Mouse (Mus musculus) C2C12 (cell line): ENCODE data around the gene Fxyd5. TPM values are rescaled to one million over a fixed set of nuclear protein-coding genes. Genes with fewer than 3 reads are reported as not detected.

Source experiments
- H3K27me3 ChIP-seq: one replicate; pipeline ENCODE4 v1.6.1; 2011; ENCODE audit not compliant: control insufficient read depth, insufficient read depth, insufficient read length
- H3K36me3 ChIP-seq: one replicate; pipeline ENCODE4 v1.6.1; 2011; ENCODE audit not compliant: control insufficient read depth, insufficient read depth
- H3K4me3 ChIP-seq: one replicate; pipeline ENCODE4 v1.5.1; 2011; ENCODE audit warnings: mild to moderate bottlenecking, control low read depth; ENCODE audit not compliant: poor library complexity, insufficient read depth, severe bottlenecking
- H3K79me2 ChIP-seq: one replicate; pipeline ENCODE4 v1.6.1; 2011; ENCODE audit not compliant: control insufficient read depth, insufficient read depth
- H3K79me3 ChIP-seq: one replicate; pipeline ENCODE4 v1.6.1; 2011; ENCODE audit warnings: low read depth, control low read depth
- H3ac ChIP-seq: one replicate; pipeline ENCODE3; 2011; ENCODE audit warnings: low read depth; ENCODE audit not compliant: control insufficient read depth, insufficient read length
- CEBPB ChIP-seq: IDR thresholded peaks from one replicate; pipeline ENCODE4 v1.6.1; 2011; ENCODE audit warnings: low read depth, mild to moderate bottlenecking, control low read depth, moderate library complexity
- CTCF ChIP-seq: IDR thresholded peaks from one replicate; pipeline ENCODE4 v1.5.1; 2011; ENCODE audit not compliant: control insufficient read depth, insufficient read depth, insufficient read length
- FOSL1 ChIP-seq: IDR thresholded peaks from one replicate; pipeline ENCODE4 v1.8.0; 2011; ENCODE audit warnings: mild to moderate bottlenecking, low read length; ENCODE audit not compliant: poor library complexity, insufficient read depth, severe bottlenecking
- MAX ChIP-seq: IDR thresholded peaks from one replicate; pipeline ENCODE4 v1.6.1; 2011; ENCODE audit warnings: mild to moderate bottlenecking, control low read depth
- MYOD1 ChIP-seq: IDR thresholded peaks from one replicate; pipeline ENCODE4 v1.6.1; 2011; ENCODE audit warnings: low read depth; ENCODE audit not compliant: control insufficient read depth, insufficient read length
- MYOG ChIP-seq: IDR thresholded peaks from one replicate; pipeline ENCODE4 v1.6.1; 2011; ENCODE audit not compliant: control insufficient read depth, insufficient read length; ENCODE audit errors: extremely low read depth
- USF1 ChIP-seq: IDR thresholded peaks from one replicate; pipeline ENCODE4 v1.6.1; 2011; ENCODE audit warnings: low read depth, mild to moderate bottlenecking, control low read depth, moderate library complexity
- polyA plus RNA-seq: library from polyadenylated mRNA; unstranded; fragments of >200 nt; fragmentation: generic; extraction: Trizol; gene quantifications from one replicate; pipeline ENCODE4 v1.2.1, GENCODE M21; 2012; ENCODE audit warnings: missing spikeins

Gene Fxyd5
- polyA plus RNA-seq, 1 experiment = 103 TPM

GRCm38 (mm10) chr7:31041662-31042315 is 492 bp downstream of the Fxyd5 start:
- H3K27me3 ChIP-seq = no peaks in the 10 kb centered on the region
- no peaks in the 10 kb centered on the region for H3K79me2 ChIP-seq
- TF ChIP-seq MYOD1 = no peak
- TF ChIP-seq CEBPB = no peak
- no peak for TF ChIP-seq MYOG
- no peak for TF ChIP-seq CTCF
- TF ChIP-seq FOSL1 = no peak
- no peak for TF ChIP-seq USF1
- no peak for TF ChIP-seq MAX
- no peaks in the 10 kb centered on the region for H3K36me3 ChIP-seq
- peak overlapping the region; percentile 68 for H3ac ChIP-seq
- H3K4me3 ChIP-seq = peak overlapping the region; percentile 37
- H3K79me3 ChIP-seq = no peaks in the 10 kb centered on the region

DNA sequence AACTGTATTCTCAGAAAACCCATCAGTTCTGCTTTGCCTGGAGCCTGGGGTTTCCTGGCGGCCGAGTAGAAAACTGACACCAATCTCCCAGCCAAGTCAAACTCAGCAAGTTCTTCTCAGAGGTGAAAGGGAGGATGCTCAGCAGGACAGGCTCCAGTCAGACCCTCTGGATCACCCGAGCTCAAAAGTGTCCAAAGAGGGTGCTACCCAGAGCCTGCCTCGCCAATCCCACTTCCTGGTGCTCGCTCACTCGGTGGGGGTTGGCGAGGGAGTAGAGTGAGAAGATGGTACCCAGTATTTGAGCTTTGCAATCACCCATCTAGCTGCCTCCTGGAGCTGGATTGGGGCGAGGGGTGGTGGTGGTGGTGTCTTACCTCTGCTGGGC is 1.3 kb downstream of the Fxyd5 start:
- H3K4me3 ChIP-seq = no peak overlapping the region
- peak overlapping the region; percentile 25 for H3ac ChIP-seq
- TF ChIP-seq CTCF (no peak), CEBPB (no peak), FOSL1 (no peak), USF1 (no peak), MAX (no peak), MYOG (no peak), MYOD1 (no peak)
- H3K36me3 ChIP-seq = no peaks in the 10 kb centered on the region
- H3K79me2 ChIP-seq = no peaks in the 10 kb centered on the region
- no peaks in the 10 kb centered on the region for H3K27me3 ChIP-seq
- no peaks in the 10 kb centered on the region for H3K79me3 ChIP-seq

DNA sequence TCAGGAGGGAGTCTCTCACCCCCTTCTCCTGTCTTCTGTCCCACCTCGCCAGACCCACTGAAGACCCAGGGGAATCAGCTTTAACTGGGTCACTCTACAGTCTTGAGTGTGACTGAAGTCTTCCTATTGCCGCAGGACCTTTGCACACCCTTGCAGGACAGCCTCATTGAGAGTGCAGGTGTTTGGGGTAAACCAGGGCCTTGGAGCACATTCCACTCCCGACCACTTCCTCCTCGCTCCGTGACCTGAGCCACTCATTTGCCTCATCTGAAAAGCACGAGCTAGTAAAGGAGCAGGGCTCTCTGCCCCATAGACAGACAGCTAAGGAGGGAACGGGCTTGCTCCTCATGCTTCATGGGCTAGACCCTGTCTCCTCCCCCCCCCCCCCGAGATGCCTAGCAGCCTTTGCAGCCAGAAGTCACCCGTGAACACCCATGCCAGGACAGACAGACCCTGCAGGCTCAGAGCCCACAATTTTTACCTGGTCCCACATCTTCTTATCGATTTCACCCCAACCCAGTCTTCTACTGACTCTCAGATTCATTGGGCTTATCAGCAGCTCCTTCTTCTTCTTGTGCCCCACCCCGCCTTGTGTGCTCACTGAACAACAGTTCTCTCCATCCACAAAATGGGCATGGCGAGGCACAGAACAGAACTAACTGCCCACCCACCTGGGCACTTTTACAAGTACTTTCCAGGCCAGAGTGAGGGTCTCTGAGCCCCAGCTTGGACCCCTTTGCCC is 1.8 kb downstream of the Fxyd5 start:
- Histone ChIP-seq H3K79me2 (no peaks in the 10 kb centered on the region), H3K4me3 (no peak overlapping the region), H3K27me3 (no peaks in the 10 kb centered on the region), H3K79me3 (no peaks in the 10 kb centered on the region), H3K36me3 (no peaks in the 10 kb centered on the region), H3ac (no peak overlapping the region)
- no peak for TF ChIP-seq FOSL1
- no peak for TF ChIP-seq CTCF
- TF ChIP-seq MYOD1 = no peak
- TF ChIP-seq CEBPB = no peak
- no peak for TF ChIP-seq MYOG
- TF ChIP-seq USF1 = no peak
- TF ChIP-seq MAX = no peak

- H3K79me3 ChIP-seq = no peaks in the 10 kb centered on the region
- no peak overlapping the region for H3ac ChIP-seq
- H3K27me3 ChIP-seq = no peaks in the 10 kb centered on the region
- TF ChIP-seq MYOD1 (no peak), MYOG (no peak), USF1 (no peak), CTCF (no peak), MAX (no peak), CEBPB (no peak), FOSL1 (no peak)
- no peak overlapping the region for H3K4me3 ChIP-seq
- no peaks in the 10 kb centered on the region for H3K79me2 ChIP-seq
- no peaks in the 10 kb centered on the region for H3K36me3 ChIP-seq
These were observed 3.3 kb downstream of the Fxyd5 start for GRCm38 (mm10) chr7:31039011-31039410.

DNA sequence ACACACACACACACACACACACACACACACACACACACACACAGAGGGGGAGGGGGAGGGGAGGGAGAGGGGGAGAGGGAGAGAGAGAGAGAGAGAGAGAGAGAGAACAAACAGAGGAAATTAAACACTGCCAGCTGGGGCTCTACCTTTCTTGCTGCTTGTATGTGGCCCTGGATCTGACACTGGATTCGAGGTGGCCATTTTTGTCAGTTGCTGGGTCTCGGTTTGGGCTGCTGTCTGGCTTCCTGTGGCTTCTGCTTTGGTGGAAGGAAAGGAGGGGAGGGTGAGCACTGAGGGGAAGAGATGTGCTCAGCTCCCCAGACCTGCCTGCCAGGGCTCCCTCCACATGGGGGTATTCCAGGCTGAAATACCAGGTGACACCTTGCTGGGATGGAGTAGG is 4.6 kb downstream of the Fxyd5 start:
- Histone ChIP-seq H3ac (no peak overlapping the region), H3K79me3 (no peaks in the 10 kb centered on the region), H3K36me3 (no peaks in the 10 kb centered on the region), H3K4me3 (no peak overlapping the region), H3K27me3 (no peaks in the 10 kb centered on the region), H3K79me2 (no peaks in the 10 kb centered on the region)
- TF ChIP-seq MYOD1 (no peak), MAX (no peak), FOSL1 (no peak), USF1 (no peak), MYOG (no peak), CTCF (no peak), CEBPB (no peak)
